Mouse (Mus musculus) liver, embryonic 15.5 days (tissue): ENCODE results near the gene Slitrk1. TPM values are rescaled to one million over a fixed set of nuclear protein-coding genes. Genes with fewer than 3 reads are reported as not detected.
A peak's percentile ranks its signal among the peaks of the same experiment; 100 is the strongest.

Experiments used
- ATAC-seq: fragments of 200-750 bp; cut with Nextera tagmentation; 2 replicates; pipeline ENCODE4 v1.8.0; 2017; ENCODE audit warnings: moderate number of reproducible peaks, mild to moderate bottlenecking, moderate library complexity; ENCODE audit not compliant: insufficient read depth
- H3K27ac ChIP-seq: fragments of 300-500 bp; sonication (generic); replicated peaks from 2 replicates; pipeline ENCODE4 v1.5.1; 2015; ENCODE audit warnings: mild to moderate bottlenecking, inconsistent platforms
- H3K27me3 ChIP-seq: fragments of 300-500 bp; sonication (generic); 2 replicates; pipeline ENCODE4 v1.6.1; 2015; ENCODE audit warnings: mild to moderate bottlenecking, inconsistent platforms
- H3K36me3 ChIP-seq: fragments of 300-500 bp; sonication (generic); replicated peaks from 2 replicates; pipeline ENCODE4 v1.6.1; 2015; ENCODE audit warnings: moderate library complexity, mild to moderate bottlenecking, inconsistent platforms
- H3K4me1 ChIP-seq: fragments of 300-500 bp; sonication (generic); replicated peaks from 2 replicates; pipeline ENCODE4 v1.6.1; 2015; ENCODE audit warnings: inconsistent platforms
- H3K4me2 ChIP-seq: fragments of 300-500 bp; sonication (generic); 2 replicates; pipeline ENCODE4 v1.6.1; 2015; ENCODE audit warnings: moderate library complexity, mild to moderate bottlenecking, inconsistent platforms
- H3K4me3 ChIP-seq: fragments of 300-500 bp; sonication (generic); replicated peaks from 2 replicates; pipeline ENCODE4 v1.5.1; 2015; ENCODE audit warnings: mild to moderate bottlenecking, inconsistent platforms
- H3K9ac ChIP-seq: fragments of 300-500 bp; sonication (generic); 2 replicates; pipeline ENCODE4 v1.6.1; 2015; ENCODE audit warnings: moderate library complexity, mild to moderate bottlenecking, inconsistent platforms
- H3K9me3 ChIP-seq: fragments of 300-500 bp; sonication (generic); replicated peaks from 2 replicates; pipeline ENCODE4 v1.6.1; 2016; ENCODE audit warnings: inconsistent platforms
- WGBS: fragments of 180-500 bp; shearing (Covaris S2); methylation state at CpG from one replicate; pipeline ENCODE4 v1.1.7; 2015; ENCODE audit warnings: mixed read lengths; ENCODE audit not compliant: insufficient replicate concordance; 5-methylcytosine and 5-hydroxymethylcytosine counted together
- polyA plus RNA-seq: library from polyadenylated mRNA; unstranded; fragments of >200 nt; fragmentation: Nextera tagmentation; extraction: Ambion mirVana; gene quantifications from 2 replicates; pipeline ENCODE4 v1.2.1, GENCODE M21; 2015

Gene Slitrk1
- 0.01 and 0.03 TPM in 2 replicates for polyA plus RNA-seq

GRCm38 (mm10) chr14:108913714-108914263 is at the start of gene Slitrk1:
TSS of gene Slitrk1 (minus strand) at chr14:108914158.
- Histone ChIP-seq H3K4me2 (peak within 1 kb of the TSS; percentile 3; the same call in 1 of the 2 replicates), H3K9me3 (no peaks in the 10 kb centered on the region), H3K27me3 (peaks cover 35% of the 10 kb centered on the region), H3K4me1 (no peaks in the 10 kb centered on the region), H3K27ac (no peak within 1 kb of the TSS), H3K4me3 (no peak within 1 kb of the TSS), H3K9ac (no peak within 1 kb of the TSS), H3K36me3 (no peaks in the 10 kb centered on the region)
- WGBS, result 2% methylated on average over 23 of the region's 25 CpGs
- no peak for ATAC-seq

GRCm38 (mm10) chr14:108935777-108936176 is 21.8 kb upstream of the Slitrk1 start:
- 33% methylated on average over 1 of the region's 1 CpGs for WGBS
- Histone ChIP-seq H3K4me2 (no peak overlapping the region), H3K4me1 (no peaks in the 10 kb centered on the region), H3K36me3 (no peaks in the 10 kb centered on the region), H3K27ac (no peak overlapping the region), H3K4me3 (no peak overlapping the region), H3K9ac (no peak overlapping the region), H3K9me3 (no peaks in the 10 kb centered on the region), H3K27me3 (no peaks in the 10 kb centered on the region)
- ATAC-seq, result no peak

- Histone ChIP-seq H3K27ac (no peak overlapping the region), H3K27me3 (peaks cover 35% of the 10 kb centered on the region), H3K4me3 (no peak overlapping the region), H3K4me1 (no peaks in the 10 kb centered on the region), H3K4me2 (no peak overlapping the region), H3K9ac (no peak overlapping the region), H3K36me3 (no peaks in the 10 kb centered on the region), H3K9me3 (no peaks in the 10 kb centered on the region)
- 22% methylated on average over 16 of the region's 16 CpGs for WGBS
- ATAC-seq, result no peak
Observed at GRCm38 (mm10) chr14:108914336-108914735, 378 bp upstream of the Slitrk1 start.

- no peaks in the 10 kb centered on the region for H3K9me3 ChIP-seq
- no peaks in the 10 kb centered on the region for H3K36me3 ChIP-seq
- no peaks in the 10 kb centered on the region for H3K4me1 ChIP-seq
- no peak overlapping the region; the same call in 1 of the 2 replicates for H3K4me2 ChIP-seq
- no peak overlapping the region for H3K4me3 ChIP-seq
- WGBS, result 4% methylated on average over 21 of the region's 21 CpGs
- ATAC-seq, result no peak
- H3K9ac ChIP-seq, result no peak overlapping the region
- no peak overlapping the region for H3K27ac ChIP-seq
- H3K27me3 ChIP-seq, result peaks cover 35% of the 10 kb centered on the region
Observed at GRCm38 (mm10) chr14:108912876-108913490, 975 bp downstream of the Slitrk1 start.

GRCm38 (mm10) chr14:108912021-108912875 is 1.7 kb downstream of the Slitrk1 start:
- 6% methylated on average over 24 of the region's 24 CpGs for WGBS
- no peak overlapping the region; the same call in 1 of the 2 replicates for H3K4me2 ChIP-seq
- no peaks in the 10 kb centered on the region for H3K4me1 ChIP-seq
- H3K4me3 ChIP-seq, result no peak overlapping the region
- no peaks in the 10 kb centered on the region for H3K36me3 ChIP-seq
- peaks cover 35% of the 10 kb centered on the region for H3K27me3 ChIP-seq
- ATAC-seq, result no peak
- H3K9ac ChIP-seq, result no peak overlapping the region
- H3K9me3 ChIP-seq, result no peaks in the 10 kb centered on the region
- H3K27ac ChIP-seq, result no peak overlapping the region

GRCm38 (mm10) chr14:108911138-108911841 is 2.7 kb downstream of the Slitrk1 start:
- no peaks in the 10 kb centered on the region for H3K36me3 ChIP-seq
- H3K27me3 ChIP-seq, result peaks cover 35% of the 10 kb centered on the region
- ATAC-seq, result no peak
- H3K4me2 ChIP-seq, result peak overlapping the region; percentile 32
- no peaks in the 10 kb centered on the region for H3K4me1 ChIP-seq
- no peak overlapping the region for H3K4me3 ChIP-seq
- no peaks in the 10 kb centered on the region for H3K9me3 ChIP-seq
- no peak overlapping the region for H3K27ac ChIP-seq
- 4% methylated on average over 24 of the region's 24 CpGs for WGBS
- H3K9ac ChIP-seq, result no peak overlapping the region

GRCm38 (mm10) chr14:108910449-108911137 is 3.4 kb downstream of the Slitrk1 start:
- 5% methylated on average over 19 of the region's 19 CpGs for WGBS
- H3K36me3 ChIP-seq, result no peaks in the 10 kb centered on the region
- no peak overlapping the region for H3K27ac ChIP-seq
- H3K4me1 ChIP-seq, result no peaks in the 10 kb centered on the region
- H3K27me3 ChIP-seq, result peaks cover 35% of the 10 kb centered on the region
- no peaks in the 10 kb centered on the region for H3K9me3 ChIP-seq
- H3K9ac ChIP-seq, result no peak overlapping the region
- H3K4me3 ChIP-seq, result no peak overlapping the region
- H3K4me2 ChIP-seq, result peak overlapping the region; percentile 32
- no peak for ATAC-seq

- Histone ChIP-seq H3K27me3 (peaks cover 35% of the 10 kb centered on the region), H3K4me1 (no peaks in the 10 kb centered on the region), H3K4me2 (no peak overlapping the region), H3K4me3 (no peak overlapping the region), H3K9ac (no peak overlapping the region), H3K9me3 (no peaks in the 10 kb centered on the region), H3K36me3 (no peaks in the 10 kb centered on the region), H3K27ac (no peak overlapping the region)
- no peak for ATAC-seq
- 25% methylated on average over 6 of the region's 6 CpGs for WGBS
Observed at GRCm38 (mm10) chr14:108909336-108909953, 4.5 kb downstream of the Slitrk1 start.

- Histone ChIP-seq H3K9me3 (no peaks in the 10 kb centered on the region), H3K27me3 (no peaks in the 10 kb centered on the region), H3K36me3 (no peaks in the 10 kb centered on the region), H3K4me2 (no peak overlapping the region), H3K27ac (no peak overlapping the region), H3K4me3 (no peak overlapping the region), H3K9ac (no peak overlapping the region), H3K4me1 (no peaks in the 10 kb centered on the region)
- ATAC-seq, result no peak
- WGBS, result 59% methylated on average over 7 of the region's 7 CpGs
Observed at GRCm38 (mm10) chr14:108898601-108899000, 15.4 kb downstream of the Slitrk1 start.

GRCm38 (mm10) chr14:108895456-108895855 is 18.5 kb downstream of the Slitrk1 start:
- Histone ChIP-seq H3K9me3 (no peaks in the 10 kb centered on the region), H3K9ac (no peak overlapping the region), H3K27ac (no peak overlapping the region), H3K36me3 (no peaks in the 10 kb centered on the region), H3K4me1 (no peaks in the 10 kb centered on the region), H3K27me3 (no peaks in the 10 kb centered on the region), H3K4me3 (no peak overlapping the region), H3K4me2 (no peak overlapping the region)
- ATAC-seq, result no peak
- 35% methylated on average over 2 of the region's 2 CpGs for WGBS
